Mouse (Mus musculus) kidney, adult 8-10 months (tissue): ENCODE measurements around the gene Uba52.

Experiments
- DNase-seq, 2 experiments: peaks; one replicate each; pipeline ENCODE4 v3.0.0; 2022

Uba52 gene

GRCm38 (mm10) chr8:70510228-70510915 is at the start of gene Uba52:
TSS of gene Uba52 (minus strand) at chr8:70510801.
- peak; percentile 96 to 97 for DNase-seq

GRCm38 (mm10) chr8:70560096-70560495 is 49.5 kb upstream of the Uba52 start:
- DNase-seq = peak; percentile 71 to 75

GRCm38 (mm10) chr8:70558983-70559382 is 48.4 kb upstream of the Uba52 start:
- DNase-seq = no peak

- no peak for DNase-seq
These were observed 47.7 kb upstream of the Uba52 start for GRCm38 (mm10) chr8:70558334-70558733.

- DNase-seq = no peak
These were observed 44.6 kb upstream of the Uba52 start for GRCm38 (mm10) chr8:70555079-70555747.

- DNase-seq = peak; percentile 57 to 64
These were observed 43.1 kb upstream of the Uba52 start for GRCm38 (mm10) chr8:70553740-70554139.

- no peak for DNase-seq
These were observed 42.2 kb upstream of the Uba52 start for GRCm38 (mm10) chr8:70552836-70553235.

GRCm38 (mm10) chr8:70551558-70552161 is 41.1 kb upstream of the Uba52 start:
- DNase-seq = no peak

- no peak for DNase-seq
These were observed 39.0 kb upstream of the Uba52 start for GRCm38 (mm10) chr8:70549412-70550184.

GRCm38 (mm10) chr8:70547762-70548161 is 37.2 kb upstream of the Uba52 start:
- DNase-seq = no peak

- no peak for DNase-seq
These were observed 35.8 kb upstream of the Uba52 start for GRCm38 (mm10) chr8:70546412-70546811.

- peak in 1 of 2 experiments; percentile 48 for DNase-seq
These were observed 33.6 kb upstream of the Uba52 start for GRCm38 (mm10) chr8:70544200-70544687.

- no peak for DNase-seq
These were observed 30.5 kb upstream of the Uba52 start for GRCm38 (mm10) chr8:70541081-70541480.

- peak in 1 of 2 experiments; percentile 52 for DNase-seq
These were observed 30.0 kb upstream of the Uba52 start for GRCm38 (mm10) chr8:70540507-70541071.

- peak in 1 of 2 experiments; percentile 24 for DNase-seq
These were observed 29.5 kb upstream of the Uba52 start for GRCm38 (mm10) chr8:70540013-70540506.

- DNase-seq = peak; percentile 100
These were observed 28.6 kb upstream of the Uba52 start, which contains the start of gene Ell for GRCm38 (mm10) chr8:70539077-70539813. TSS of gene Ell (plus strand) at chr8:70539457.

GRCm38 (mm10) chr8:70538633-70539076 is 28.1 kb upstream of the Uba52 start:
- DNase-seq = peak; percentile 99 to 100

- peak; percentile 66 to 75 for DNase-seq
These were observed 27.5 kb upstream of the Uba52 start for GRCm38 (mm10) chr8:70538024-70538579.

- no peak for DNase-seq
These were observed 25.1 kb upstream of the Uba52 start for GRCm38 (mm10) chr8:70535701-70536100.

GRCm38 (mm10) chr8:70535221-70535620 is 24.6 kb upstream of the Uba52 start:
- DNase-seq = no peak

- no peak for DNase-seq
These were observed 23.7 kb upstream of the Uba52 start for GRCm38 (mm10) chr8:70534281-70534680.
